Mouse (Mus musculus) mouse trophoblast stem cell (cell line): ENCODE data around the gene Ccr6.

ENCODE experiments used
- in situ Hi-C, 2 experiments: fragments of 300-500 bp; cut with MseI, MboI; formaldehyde crosslinking; loops; 2 replicates in 1 of 2; 3 replicates in 1 of 2; pipeline ENCODE4 v1.15.1; 2025

Gene Ccr6

GRCm38 (mm10) chr17:8282821-8283525, 47.1 kb downstream of the Ccr6 start, which contains the start of gene Mpc1:
TSS of gene Mpc1 (plus strand) at chr17:8282904.
- in situ Hi-C loops: no loop called here

- in situ Hi-C loops: no loop called here
Observed at GRCm38 (mm10) chr17:8283526-8284253, 47.8 kb downstream of the Ccr6 start.

GRCm38 (mm10) chr17:8284254-8284661, 48.4 kb downstream of the Ccr6 start:
- in situ Hi-C loops: no loop called here

GRCm38 (mm10) chr17:8285056-8285455, 49.2 kb downstream of the Ccr6 start:
- in situ Hi-C loops: no loop called here

GRCm38 (mm10) chr17:8286987-8287386, 51.1 kb downstream of the Ccr6 start:
- in situ Hi-C loops: no loop called here

GRCm38 (mm10) chr17:8289993-8290679, 54.3 kb downstream of the Ccr6 start:
- in situ Hi-C loops: no loop called here

GRCm38 (mm10) chr17:8290736-8291135, 54.9 kb downstream of the Ccr6 start:
- in situ Hi-C loops: no loop called here

GRCm38 (mm10) chr17:8295825-8296224, 60.0 kb downstream of the Ccr6 start:
- in situ Hi-C loops: no loop called here

- in situ Hi-C loops: no loop called here
Observed at GRCm38 (mm10) chr17:8296313-8296844, 60.5 kb downstream of the Ccr6 start.

GRCm38 (mm10) chr17:8297746-8298145, 61.9 kb downstream of the Ccr6 start:
- in situ Hi-C loops: no loop called here

- in situ Hi-C loops: no loop called here
Observed at GRCm38 (mm10) chr17:8298281-8298680, 62.4 kb downstream of the Ccr6 start.

- in situ Hi-C loops: no loop called here
Observed at GRCm38 (mm10) chr17:8299524-8299923, 63.7 kb downstream of the Ccr6 start.

- in situ Hi-C loops: loop anchor here in 1 of 2 experiments (5.0 kb wide), 1 partner anchor 49 kb away; no protein-coding TSS in a partner anchor
Observed at GRCm38 (mm10) chr17:8301515-8301914, 65.7 kb downstream of the Ccr6 start.

GRCm38 (mm10) chr17:8302772-8303438, 67.1 kb downstream of the Ccr6 start:
- in situ Hi-C loops: loop anchor here in 1 of 2 experiments (5.0 kb wide), 1 partner anchor 51 kb away; no protein-coding TSS in a partner anchor

- in situ Hi-C loops: loop anchor here in 1 of 2 experiments (5.0 kb wide), 1 partner anchor 51 kb away; no protein-coding TSS in a partner anchor
Observed at GRCm38 (mm10) chr17:8303671-8304070, 67.8 kb downstream of the Ccr6 start.

GRCm38 (mm10) chr17:8305801-8306200, 70.0 kb downstream of the Ccr6 start:
- in situ Hi-C loops: no loop called here
